Mouse (Mus musculus) fibroblast of lung, adult 2 months (primary cell): ENCODE data around the gene Asxl1.

ENCODE experiments used
- DNase-seq: peaks from one replicate; pipeline ENCODE4 v3.0.0-alpha.2; 2011; ENCODE audit warnings: low read depth

The Asxl1 gene

DNA sequence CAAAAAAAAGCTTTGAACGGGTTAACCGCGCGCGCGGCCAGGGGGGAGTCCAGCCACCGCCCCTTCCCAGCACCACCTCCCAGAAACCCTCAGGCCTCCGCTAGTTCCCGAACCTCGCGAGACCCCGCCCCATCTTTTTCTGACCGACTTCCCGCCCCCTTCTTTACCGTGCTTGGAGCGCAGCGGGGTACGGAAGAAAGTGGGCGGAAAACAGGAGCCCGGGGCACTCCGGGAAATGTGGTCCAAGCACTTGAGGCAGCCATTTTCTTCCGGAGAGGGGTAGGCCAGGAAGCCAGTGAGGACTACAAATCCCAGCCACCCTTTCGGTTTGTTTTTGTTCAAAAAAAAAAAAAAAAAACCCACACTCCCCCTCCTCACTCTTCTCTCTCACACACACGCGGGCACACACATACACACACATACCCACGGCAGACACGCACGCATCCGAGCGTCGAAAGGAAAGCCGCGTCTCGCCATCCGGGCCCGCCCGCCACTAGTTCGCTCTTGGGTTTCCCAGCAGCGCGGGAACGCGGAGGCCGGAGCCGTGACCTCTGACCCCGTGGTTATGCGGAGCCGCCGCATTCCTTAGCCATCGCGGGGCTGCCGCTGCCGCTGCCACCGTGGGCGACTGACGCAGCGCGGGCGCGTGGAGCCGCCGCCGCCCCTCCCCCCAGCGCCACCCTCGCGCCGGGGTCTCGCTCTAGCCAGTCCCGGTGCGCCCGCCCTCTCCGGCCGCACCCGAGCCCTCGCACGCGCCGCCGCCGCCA, at the start of gene Asxl1:
Gene Asxl1 (plus strand): TSS at position 376 of the 767 bp plus-strand sequence.
- DNase-seq: peak; percentile 97

DNA sequence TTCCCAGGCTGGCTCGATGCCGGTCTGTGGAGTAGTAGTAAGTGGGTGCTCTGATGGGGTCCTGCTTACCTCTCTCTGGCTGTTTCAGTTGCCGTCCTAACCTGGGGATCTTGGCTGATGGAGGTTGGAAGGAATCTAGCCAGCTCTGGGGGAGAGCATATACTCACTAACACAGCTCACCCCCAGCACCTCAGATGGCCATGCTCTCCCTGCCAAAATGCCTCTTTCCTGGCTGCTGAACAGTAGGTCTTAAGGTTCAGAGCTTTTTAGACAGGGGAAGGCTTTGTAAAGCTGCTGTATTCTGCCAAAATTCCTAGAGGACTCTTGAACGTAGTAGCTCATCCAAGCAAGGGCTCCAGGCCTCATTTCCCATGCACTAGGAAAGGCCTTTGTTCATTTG, 47.9 kb upstream of the Asxl1 start:
- no peak for DNase-seq

DNA sequence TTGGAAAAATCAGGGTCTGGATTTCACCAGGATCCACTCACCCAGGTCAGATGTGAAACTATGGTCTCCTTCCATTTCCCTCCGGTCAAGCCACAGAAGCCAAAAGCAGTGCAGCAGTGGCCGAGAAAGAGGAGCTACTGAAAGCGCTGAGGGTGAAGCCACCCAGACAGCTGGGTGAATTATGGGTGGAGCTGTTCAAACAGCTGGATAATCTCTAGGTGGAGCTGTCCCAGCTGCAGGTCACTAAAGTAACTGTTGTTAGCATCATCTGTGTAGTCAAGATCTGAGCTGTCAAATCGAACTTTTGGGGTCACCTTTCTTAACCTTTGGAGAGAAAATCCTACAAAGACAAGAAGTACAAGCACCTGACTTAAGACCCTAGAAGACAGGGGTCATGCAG, 47.2 kb upstream of the Asxl1 start:
- DNase-seq: no peak

DNA sequence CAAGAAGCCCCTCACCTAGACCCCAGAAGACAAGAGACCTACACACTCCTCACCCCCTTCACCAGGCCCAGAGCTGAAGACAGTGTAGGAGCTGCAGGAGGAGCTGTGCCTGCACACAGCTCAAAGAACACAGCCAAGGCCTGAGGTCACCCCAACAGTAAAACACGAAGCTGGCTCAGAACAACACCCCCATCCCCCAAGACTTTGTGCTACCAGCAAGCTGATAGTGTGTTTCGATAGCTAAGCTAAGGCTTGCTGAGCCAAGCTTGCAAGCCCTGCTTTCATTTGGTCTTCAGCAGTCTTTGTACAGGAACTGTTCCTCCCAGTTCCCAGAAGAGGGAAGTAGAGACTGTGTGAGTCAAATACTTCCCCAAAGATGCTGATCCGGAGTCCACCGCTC, 46.8 kb upstream of the Asxl1 start:
- no peak for DNase-seq

DNA sequence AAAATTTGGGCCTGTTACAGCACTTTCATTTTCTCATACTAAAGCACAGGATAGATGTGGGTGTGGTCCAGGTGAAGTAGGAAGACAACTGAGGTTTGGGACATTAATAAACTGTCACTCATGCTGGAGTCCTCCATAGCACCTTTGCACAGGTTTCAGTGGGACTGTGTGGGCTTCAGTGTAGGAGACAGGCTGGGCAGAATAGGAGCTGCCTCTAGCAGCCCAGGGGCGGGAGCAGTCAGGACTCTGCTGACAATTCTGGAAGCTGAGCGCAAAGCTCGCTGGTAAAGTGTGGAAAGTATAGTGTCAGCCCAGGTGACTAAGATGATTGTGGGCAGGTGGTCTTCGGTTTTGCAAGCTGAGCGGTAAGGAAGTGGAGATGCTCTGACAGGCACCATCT, 44.5 kb upstream of the Asxl1 start:
- no peak for DNase-seq

DNA sequence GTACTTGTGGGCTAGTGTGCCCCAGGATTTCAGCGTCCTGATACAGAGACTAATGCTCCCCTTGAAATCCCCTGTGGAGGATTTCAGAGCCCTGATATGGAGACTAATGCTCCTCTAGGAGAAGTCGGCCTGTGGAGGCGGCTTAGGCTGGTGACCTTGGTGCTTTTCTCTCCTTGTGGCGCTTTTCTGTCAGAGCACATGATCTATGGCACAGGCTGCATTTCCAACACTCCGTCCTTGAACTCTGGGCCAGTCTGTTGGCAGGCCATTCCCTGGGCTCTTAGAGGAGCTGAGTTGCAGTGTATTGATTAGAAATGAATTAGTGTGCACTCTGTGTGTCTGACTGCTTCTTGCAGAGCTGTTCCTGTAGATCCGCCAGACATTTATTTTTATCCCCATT, 40.4 kb upstream of the Asxl1 start:
- no peak for DNase-seq

DNA sequence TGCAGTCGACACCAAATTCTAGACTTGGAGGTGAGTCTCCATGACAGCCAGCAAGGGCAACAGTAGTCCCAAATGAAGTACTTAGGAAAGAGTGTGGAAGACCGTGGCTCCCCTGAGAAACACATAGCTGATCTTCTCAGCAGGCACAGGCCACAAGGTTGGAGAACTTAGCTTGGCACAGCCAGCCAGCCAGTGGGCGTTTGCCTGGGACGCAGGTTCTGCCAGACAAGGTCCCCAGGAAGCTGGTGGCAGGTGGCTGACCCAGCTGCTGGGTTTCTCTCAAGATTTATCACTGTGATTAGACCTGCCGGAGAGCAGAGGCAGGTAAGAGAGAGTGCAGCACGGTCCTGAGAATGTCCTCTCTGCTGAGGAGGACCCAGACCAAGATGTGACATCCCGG, 37.0 kb upstream of the Asxl1 start:
- DNase-seq: no peak

DNA sequence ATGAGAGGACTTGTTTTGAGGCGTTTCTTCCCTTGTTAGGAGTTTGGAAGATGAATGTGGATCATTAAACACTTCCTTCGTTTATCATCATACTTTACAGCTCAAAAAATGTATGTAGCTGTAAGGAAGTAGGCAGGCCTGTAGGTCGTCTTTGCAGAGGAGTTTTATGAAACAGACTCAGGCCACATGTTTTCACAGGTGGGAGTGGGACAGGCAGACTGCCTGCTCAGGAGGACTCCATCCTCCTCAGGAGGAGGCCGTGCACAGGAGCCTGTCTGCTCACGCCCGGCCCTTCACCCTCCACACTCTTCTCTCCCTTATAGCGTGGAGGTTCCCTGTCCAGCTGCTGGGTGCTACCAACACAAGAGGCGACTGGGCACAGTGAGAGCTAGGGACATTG, 36.5 kb upstream of the Asxl1 start:
- no peak for DNase-seq

DNA sequence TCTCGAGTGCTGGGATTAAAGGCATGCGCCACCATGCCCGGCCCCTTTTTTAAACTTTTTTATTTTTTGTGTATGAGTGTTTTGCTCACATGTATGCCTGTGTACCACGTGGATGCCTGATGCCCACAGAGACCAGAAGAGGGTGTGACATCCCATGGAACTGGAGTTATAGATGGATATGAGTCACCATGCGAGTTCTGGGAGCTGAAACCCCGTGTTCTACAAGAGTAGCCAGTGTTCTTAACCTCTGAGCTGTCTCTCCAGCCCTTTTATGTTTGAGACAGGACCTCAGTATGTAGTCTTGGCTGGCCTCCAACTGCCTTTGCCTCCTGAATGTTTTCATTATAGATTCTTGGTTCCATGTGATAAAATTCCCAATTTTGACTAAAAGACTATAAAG, 35.4 kb upstream of the Asxl1 start:
- DNase-seq: peak; percentile 39

DNA sequence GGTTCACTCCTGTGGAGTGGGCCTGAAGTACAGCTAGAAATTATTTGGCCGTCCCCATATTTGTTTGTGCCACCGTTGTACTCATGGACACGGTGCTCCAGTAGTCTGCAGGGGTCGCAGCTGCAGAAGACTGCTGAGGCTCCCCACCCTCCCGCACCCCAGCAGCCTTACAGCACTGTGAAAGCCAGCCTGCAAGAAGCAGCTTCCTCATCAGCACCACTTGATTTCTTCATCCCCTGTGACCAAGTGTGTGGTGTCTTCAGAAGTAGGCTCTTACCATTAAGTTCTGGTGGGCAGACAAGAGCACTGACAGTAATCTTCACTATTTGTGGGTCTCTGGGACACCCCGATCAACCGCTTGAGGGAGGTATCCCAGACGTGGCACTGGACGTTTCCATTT, 32.7 kb upstream of the Asxl1 start:
- DNase-seq: no peak

DNA sequence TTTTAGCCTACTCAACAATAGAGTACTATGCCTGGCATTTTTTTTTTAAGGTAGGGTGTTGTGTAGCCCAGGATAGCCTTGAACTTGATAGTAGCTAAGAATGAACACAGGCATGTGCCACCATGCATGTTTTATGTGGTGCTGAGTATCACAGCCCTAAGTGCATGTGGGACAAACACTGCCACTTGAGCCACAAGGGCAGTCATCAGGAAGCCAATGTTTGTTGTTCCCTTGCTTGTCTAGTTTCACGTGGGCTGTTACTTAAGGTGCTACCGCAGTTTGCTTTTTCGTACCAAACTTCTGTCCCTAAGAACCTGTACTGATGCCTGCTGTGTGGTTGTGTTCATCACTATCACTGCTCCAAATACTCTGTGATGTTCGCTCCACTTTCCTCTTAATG, 27.2 kb upstream of the Asxl1 start:
- no peak for DNase-seq

DNA sequence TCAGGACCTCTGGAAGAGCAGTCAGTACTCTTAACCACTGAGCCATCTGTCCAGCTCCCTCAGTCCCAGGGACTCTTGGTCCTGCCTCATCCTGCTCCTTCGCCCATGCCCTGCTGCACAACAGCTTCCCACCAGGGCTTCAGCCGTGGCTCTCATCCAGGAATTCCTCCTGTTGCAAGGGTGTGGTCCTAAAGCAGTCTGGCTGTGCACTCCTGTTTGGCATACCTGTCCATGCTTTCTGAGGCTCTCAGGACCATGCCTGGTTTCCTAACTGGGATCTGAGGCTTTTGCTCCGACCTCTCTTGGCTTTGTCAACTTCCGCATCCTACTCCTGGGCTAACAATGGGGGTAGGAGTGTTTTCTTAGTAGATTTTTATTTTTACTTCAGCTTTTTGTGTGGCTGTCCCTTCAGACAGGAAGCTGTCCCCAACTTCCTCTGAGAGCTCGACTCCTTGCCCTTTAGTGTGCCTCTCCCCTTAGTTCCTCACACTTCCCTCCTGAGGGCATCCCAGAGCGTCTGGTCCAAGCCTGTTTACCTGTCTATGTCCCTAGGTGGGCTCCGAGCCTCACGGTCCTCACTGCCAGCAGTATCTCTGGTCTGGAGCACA, 26.5 kb upstream of the Asxl1 start:
- DNase-seq: no peak

DNA sequence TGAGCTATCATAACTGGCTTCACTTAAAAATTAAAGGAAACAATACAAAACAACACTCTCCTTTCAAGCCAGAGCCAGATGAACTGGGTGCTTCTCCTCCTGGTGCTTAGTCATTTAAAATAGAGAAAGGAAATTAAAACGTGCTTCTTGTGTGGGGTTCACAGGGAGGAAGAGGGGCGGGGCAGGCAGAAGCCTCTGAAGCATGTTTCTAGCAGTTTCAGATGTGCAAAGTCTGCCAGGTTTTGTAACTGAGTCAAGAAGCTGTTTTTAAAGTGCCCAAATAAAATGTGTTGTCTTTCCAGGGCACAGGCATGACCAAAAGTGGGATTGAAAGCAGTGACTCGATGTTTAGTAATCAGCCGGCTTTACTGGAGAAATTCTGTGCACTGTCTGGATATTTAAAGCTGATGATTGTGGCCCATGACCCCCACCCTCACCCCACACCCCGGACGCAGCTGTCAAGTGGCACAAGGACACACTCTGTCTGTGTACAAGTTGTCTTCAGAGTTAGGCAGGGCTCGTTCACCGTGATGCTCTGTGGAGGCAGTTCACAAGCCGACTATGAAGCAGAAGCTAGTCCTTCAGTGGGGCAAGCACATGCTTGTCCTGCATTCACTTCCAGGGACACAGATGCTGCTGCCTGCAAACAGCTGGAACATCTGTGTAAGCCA, 19.8 kb upstream of the Asxl1 start:
- DNase-seq: no peak

DNA sequence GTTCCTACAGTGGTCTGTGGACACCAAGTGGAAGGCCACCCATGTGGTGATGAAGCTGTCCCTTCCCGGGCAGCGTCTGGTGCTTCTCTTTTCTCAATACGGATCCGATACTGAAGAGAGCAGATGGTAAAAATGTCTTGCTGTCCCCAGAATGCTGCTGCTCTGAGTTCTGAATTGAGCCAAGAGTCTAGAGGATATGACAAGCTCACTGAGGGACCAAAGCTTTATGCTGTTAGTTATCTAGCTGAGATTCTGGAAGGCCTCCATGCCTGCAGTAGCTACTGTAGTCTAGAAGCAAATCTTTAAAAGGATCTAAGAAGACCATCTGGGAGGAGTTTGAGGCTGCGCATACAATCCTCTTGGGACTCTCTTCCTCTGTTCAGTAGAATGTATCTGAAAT, 13.4 kb upstream of the Asxl1 start:
- no peak for DNase-seq

DNA sequence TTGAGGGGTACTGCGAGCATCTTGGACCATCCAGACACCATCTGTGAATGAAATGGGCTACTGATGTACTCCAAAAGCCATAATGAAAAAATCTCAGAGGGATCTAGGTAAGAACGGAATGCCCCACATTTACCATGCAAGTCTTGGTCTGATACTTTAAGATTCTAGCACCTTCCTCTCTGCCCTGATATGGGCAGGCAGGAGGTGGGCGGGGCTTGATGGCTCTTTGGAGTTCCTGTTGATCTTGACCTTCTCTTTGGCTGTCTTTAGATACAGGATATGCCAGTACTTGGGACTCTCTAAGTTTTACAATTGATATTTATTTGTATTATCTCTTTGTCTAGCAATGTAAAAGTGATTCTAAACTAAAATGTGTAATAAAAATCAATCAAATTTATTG, 12.6 kb upstream of the Asxl1 start:
- no peak for DNase-seq

DNA sequence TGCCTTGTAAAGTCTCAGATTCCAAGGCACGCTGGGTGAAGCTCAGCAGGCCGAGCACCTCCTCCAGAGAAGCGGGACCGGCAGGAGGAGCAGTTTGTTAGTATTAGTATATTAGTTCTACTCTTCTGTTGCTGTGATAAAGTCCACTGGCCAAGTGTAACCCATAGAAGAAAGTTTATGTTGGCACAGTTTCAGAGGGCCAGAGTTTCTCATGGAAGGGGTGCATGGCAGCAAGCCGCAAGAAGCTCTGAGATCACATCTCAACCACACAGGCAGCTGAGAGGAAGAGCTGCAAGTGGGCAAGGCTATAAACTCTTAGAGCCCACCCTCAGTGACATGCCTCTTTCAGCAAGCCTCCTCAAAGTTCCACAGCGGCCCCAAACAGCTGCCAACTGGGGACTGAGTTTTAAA, 11.8 kb upstream of the Asxl1 start:
- no peak for DNase-seq

DNA sequence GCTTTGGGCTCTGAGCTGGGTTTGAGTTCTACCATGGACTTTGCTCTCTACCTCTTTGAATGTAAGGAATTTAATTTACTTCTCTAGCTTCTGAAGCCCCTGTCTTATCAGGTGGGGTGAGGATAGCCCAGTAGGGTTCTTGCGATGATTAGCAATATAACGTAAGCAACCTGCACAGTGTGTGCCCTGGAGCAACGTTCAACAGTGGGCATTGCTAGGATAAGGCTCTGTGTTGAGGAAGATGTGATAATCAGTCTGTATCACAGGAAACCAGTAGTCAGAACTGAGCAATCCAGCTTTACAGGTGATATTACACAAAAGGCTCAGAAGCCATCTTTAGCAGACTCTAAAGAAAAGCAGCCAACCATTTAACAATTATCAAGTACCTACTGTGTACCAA, 11.3 kb upstream of the Asxl1 start:
- DNase-seq: no peak

DNA sequence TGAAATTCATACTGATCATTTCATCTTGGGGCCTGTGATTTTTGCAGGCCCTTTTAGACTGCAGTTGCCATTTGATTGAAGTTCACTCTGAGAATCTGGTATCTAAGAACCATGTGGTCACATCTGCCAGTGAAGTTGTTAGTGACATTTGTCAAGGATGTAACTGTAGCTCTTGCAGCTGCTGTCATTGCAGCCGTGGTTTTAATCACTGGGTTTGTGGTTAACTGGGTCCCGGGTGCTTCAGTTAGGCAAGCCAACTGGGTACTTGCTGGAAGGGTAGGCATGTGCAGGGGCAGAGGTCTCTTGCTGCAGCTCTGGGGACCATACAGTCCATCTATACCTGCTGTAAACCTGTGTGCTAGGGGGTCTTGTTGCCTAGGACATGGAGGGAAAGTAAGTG, 9.5 kb upstream of the Asxl1 start:
- no peak for DNase-seq

DNA sequence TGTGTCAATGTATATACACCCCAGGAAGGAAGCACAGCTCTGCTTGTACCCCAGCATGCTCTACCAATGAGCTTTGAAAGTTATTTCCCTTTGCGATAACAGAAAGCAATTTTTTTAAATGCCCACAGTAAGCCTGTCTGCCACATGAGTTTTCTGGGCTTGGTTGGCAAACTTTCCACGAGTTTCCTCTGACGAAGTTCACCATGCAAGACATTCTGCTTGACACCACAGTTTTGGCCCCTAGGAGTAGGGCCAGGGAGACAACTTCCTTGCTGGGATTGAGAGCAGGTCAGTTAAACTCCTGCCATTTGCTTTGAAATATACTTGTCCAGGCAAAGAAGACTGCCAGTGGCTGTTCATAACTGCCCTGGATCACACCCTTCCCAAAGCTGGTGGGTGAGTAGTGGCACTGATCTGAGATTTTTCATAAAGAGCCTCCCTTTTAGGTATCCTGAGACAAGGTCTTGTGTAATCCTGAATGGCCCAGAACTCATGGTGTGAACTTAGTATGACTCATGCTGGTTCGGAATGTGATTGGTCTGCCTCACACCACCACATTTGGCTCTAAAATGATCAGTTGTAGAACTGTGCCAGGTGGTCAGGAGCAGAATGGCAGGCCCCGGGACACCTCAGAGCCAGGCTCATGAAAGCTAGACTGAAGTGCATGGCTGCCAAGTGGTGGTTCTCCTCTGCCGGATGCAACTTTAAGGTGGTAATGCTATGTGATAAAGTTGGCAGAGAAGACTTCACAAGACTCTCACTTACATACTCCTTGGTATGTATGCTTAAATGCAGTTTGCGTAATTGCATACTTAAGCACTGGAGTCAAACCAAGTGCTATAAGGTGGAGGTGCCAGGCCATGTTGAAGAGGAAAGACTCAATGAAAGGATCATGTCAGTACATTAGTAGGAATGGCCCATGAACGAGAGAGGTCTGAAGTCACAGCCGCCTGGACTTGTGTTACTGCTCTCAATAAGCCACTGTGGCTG, 7.0 kb upstream of the Asxl1 start:
- DNase-seq: peak; percentile 87

DNA sequence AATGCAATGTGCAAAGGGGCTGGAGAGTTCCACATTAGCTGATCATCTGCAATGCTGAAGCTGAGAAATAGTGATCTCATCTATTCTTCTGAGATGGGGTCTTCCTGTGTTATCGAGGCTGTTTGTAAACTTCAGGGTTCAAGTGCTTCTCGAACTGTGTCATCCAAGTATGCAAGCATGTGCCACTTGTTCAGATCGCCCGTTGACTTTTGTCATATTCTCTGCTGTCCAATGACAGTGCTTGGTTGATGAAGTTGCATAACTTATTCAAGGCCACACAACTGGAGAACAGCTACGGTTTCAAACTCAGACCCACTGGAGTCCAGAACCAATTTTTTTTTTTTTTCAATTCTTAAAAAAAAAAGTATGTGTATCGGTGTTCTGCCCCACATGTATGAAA, 3.5 kb upstream of the Asxl1 start:
- DNase-seq: no peak

DNA sequence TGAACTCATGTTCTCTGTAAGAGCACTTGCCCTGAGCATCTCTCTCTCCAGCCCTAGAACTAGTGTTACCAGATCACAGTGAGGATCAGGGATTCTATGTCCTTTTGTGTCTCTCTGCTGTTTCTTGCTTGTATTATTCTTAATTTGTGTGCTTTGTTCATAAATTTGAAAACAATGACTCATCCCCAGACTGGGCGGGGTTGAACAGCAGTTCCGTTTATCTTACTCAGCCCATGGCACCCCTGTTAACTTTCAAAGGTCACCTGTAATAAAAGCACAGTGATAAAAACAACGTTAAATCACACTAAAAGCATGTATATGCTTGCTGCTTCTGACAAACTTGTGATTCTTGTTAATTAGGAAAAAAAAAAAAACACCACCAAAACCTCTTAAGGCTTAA, 3.0 kb upstream of the Asxl1 start:
- DNase-seq: no peak

DNA sequence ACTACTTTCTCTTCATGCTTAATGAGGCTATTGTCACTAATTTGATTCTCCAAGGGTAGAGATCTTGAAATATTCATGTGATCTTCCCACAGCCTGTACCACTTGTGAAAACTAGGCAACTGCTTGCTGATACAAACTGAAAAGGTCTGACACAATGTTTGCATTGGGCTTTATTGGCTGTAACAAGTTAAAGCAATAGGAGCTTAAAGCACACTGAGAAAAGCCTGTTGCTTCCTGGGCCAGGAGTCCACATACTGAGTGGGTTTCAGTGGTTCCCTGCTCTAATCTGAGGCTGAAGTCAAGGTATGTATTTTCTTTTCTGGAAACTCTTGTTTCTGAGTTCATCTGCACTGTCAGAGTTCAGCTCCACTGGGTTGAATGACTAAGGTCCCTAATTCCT, 2.4 kb upstream of the Asxl1 start:
- DNase-seq: no peak
